Mouse (Mus musculus) ovary, postnatal 36 days (tissue): ENCODE data around the gene Pde11a.

ENCODE experiments used
- DNase-seq: peaks from one replicate; pipeline ENCODE4 v3.0.0; 2022; ENCODE audit warnings: low spot score, mixed read lengths

The Pde11a gene

GRCm38 (mm10) chr2:75950685-75951084 is 387.9 kb downstream of the Pde11a start:
- DNase-seq = no peak
